Mouse (Mus musculus) thymus, postnatal 36 days (tissue): Measurements from ENCODE around the gene Sec1.

Experiments
- DNase-seq, 2 experiments: peaks; one replicate each; pipeline ENCODE4 v3.0.0; 2022; ENCODE audit warnings: mixed read lengths in 2 of 2

The Sec1 gene

GRCm38 (mm10) chr7:45693921-45694591 is at the start of gene Sec1:
Gene Sec1, minus strand, starts transcription at chr7:45694402.
- no peak for DNase-seq

GRCm38 (mm10) chr7:45742338-45742737 is 48.1 kb upstream of the Sec1 start:
- peak in 1 of 2 experiments; percentile 44 for DNase-seq

DNA sequence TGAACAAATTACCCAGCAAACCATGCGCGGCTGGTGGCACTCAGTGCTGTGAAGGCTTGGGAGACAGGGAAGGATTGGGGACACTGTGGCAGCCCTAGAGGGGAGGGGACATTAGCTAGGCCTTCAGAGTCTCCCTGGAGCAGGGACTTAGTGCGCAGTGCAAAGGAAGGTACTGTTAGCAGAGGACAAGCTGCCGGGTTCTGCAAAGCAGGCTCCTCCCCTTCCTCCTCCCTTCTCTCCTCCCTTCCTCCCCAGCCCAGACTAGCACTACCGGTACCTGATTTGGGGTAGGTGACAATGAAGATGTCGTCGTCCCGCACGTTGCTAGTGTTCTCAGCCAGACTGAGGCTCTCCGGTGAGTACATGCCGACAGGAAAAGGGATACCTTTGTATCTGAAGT is 47.6 kb upstream of the Sec1 start:
- peak; percentile 54 to 66 for DNase-seq

- no peak for DNase-seq
These were observed 47.1 kb upstream of the Sec1 start for GRCm38 (mm10) chr7:45741308-45741707.

DNA sequence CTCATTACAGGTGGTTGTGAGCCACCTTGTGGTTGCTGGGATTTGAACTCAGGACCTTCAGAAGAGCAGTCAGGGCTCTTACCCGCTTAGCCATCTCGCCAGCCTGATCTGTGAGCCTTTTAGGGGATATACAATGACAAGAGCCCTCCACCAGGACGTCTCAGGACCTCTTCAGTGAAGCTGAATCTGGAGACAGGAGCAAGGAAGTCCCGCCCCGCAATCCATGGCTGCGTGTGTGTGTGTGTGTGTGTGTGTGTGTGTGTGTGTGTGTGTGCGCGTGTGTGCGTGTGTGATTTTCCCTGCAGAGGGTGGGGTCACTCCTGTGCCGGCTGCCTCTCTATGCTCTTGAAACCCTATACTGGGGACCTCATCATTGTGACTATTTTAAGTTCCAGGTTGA is 45.6 kb upstream of the Sec1 start:
- DNase-seq: no peak

DNA sequence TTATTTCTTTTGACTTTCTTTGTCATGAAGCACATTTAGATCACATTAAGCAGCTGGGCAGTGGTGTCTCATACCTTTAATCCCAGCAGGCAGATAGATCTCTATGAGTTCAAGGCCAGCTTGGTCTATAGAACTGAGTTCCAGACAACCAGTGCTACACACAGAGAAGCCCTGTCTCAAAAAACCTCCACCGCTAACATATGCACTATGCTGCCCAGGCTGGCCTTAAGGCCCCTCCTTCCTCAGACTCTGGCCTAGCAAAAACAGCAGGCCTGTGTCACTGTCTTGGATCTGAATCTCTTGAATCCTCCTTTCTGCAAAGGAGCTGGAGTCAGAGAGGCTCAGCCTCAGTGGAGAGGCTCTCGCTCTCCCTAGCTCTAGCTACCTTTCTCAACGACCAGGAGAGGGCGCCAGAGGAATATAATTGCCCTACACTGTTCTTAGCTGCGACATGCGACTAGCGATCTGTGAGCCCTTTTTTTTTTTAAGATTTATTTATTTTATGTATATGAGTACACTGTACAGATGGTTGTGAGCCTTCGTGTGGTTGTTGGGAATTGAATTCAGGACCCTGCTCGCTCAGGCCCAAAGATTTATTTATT is 45.1 kb upstream of the Sec1 start:
- DNase-seq: peak; percentile 71 to 81

GRCm38 (mm10) chr7:45733477-45733876 is 39.3 kb upstream of the Sec1 start:
- DNase-seq: peak; percentile 80 to 87

DNA sequence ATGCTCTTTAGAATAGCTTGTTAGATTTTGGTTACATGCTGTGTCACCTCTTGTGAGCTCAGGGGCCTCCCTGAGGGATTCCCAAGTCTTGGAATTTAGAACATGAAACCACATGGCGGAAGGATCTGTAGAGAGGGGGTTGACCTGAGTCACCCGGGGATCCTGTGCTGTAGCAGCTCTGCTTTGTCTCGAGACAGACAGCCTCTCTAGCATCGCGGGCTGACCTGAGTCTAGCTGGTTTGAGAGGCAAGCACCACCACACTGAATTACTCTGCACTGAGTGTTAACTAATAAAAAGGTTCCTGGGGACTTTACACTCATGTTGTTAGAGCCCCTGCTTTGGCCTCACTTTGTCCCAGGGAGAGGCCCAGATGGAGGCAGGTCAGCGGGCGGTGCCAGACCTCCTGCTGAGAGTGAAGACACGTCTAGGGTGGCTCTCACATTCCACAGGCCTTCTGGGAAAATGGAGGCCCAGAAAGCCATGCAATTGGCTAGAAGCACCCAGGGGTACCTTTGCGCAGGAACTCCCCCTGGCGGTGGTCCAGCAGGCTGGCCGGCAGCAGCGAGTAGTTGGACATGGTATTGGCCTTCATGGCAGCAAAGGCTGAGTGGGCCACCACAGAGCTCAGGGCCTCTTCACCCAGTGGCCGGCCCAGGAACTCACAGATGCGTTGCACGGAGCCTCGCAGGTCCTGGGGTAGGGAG is 36.7 kb upstream of the Sec1 start:
- peak; percentile 62 to 65 for DNase-seq

- no peak for DNase-seq
These were observed 33.4 kb upstream of the Sec1 start for GRCm38 (mm10) chr7:45727625-45728024.

DNA sequence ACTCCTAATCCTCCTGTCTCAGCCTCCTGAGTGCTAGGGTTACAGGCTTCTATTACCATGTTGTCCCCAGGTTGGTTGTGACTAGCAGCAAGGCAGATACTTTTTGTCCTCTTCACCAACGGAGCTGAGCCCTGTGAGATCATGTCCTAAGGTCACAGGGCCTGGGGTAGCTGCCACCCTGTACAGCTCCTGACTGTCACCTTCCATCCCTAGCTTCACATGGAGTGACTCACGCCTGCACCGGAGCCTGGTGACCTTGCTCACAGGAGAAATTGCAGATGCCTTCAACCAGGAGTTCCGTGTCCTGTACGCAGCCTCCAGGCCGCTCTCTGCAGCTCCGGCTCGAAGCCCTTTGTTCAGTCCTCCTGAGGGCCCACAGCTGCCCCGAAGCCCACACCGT is 32.2 kb upstream of the Sec1 start:
- no peak for DNase-seq

- DNase-seq: no peak
These were observed 31.5 kb upstream of the Sec1 start, which contains the start of gene Spaca4 for GRCm38 (mm10) chr7:45725713-45726112. Gene Spaca4, minus strand, starts transcription at chr7:45725813.

DNA sequence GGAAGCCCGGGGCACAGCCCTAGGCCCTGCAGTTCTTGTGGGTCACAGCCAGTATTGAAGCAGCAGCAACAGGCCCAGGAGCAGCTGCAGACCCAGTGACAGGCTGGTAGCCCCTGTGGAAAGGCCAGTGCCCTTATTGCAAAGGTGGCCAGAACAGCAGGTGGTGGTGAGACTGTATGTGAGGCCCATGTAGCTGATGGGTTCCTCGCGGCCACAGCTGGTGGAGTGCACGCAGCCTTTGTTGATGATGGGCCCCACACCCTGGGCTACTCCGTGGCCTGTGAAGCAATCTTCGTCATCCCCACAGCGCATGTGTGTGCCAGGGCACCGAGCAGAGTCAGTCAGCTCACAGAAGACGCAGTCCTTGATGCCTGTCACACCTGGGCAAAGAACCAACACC is 30.9 kb upstream of the Sec1 start:
- DNase-seq: no peak

DNA sequence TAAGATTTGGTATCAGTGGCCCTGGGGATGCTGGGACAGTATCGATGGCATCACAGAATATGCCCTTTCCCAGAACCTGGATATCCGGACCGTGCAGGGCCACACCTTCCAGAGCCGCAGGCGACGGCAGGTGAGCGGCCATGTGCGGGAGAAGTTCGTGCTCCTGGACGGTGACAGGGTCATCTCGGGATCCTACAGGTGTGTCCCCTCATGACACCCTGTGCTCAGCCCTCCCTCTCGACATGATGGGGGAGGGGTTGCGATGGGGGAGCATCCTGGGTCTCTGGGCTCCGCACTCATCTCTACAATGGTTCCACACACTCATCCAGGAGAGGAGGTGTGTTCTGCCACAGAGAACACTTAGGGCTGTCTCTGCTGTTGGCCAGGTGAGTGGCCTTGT is 29.6 kb upstream of the Sec1 start:
- no peak for DNase-seq

GRCm38 (mm10) chr7:45723301-45723700 is 29.1 kb upstream of the Sec1 start:
- no peak for DNase-seq

GRCm38 (mm10) chr7:45722348-45722713 is 28.1 kb upstream of the Sec1 start:
- DNase-seq: no peak

- no peak for DNase-seq
These were observed 27.6 kb upstream of the Sec1 start for GRCm38 (mm10) chr7:45721642-45722347.

DNA sequence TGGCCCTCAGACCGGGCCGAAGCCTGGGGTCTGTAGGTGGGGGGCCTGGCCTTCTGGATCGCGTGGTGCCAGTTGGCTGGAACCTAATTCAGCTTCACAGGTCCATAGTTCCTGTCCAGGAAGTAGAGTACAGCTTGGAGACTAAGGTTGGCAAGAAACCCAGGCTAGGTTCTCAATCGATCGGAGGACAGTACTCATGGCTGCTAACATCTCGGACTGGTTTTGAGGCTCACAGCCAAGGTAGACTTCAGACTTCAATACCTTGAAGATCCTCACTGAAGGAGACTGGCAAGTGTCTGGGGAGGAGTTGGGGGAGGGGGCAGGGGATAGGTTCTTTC is 27.0 kb upstream of the Sec1 start:
- DNase-seq: no peak

DNA sequence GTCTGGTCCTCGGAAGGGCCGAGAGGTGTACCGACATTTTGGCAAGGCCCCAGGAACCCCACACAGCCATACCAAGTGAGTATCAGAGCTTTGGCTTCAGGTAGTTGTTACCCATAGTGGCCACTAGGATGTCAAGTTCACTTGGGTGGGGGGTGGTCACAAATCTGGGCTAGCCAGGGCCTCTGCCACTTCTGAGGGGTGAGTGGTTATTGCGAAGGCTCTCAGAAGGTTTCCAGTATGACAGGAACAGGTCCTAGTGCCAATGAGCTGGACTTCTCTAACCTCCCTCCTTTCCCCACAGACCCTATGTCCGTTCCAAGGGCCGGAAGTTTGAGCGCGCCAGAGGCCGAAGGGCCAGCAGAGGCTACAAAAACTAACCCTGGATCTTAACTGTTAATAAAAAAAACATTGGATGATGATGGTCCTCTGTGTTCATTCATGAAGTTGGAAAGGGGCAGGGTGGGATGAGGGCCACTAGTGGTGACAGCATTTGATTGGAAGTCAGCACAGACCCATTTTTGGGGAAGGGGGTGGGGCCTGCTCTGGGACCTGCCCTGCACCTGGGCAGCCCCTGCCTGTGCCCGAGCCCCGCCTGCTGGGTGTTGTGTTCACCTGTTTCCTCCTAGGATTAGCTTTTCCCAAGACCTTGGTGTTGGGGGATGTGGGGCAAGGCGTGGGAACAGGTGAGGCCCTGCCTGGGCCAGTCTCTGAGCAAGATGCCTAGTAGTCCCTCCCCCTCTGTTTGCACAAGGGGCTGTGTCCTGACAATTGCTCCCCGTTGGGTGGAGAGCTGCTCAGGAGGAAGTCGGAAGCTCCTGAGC is 26.4 kb upstream of the Sec1 start, which contains the start of gene Fam83e:
Fam83e (plus strand) TSS at position 800 of the 821 bp plus-strand sequence.
- DNase-seq: no peak

DNA sequence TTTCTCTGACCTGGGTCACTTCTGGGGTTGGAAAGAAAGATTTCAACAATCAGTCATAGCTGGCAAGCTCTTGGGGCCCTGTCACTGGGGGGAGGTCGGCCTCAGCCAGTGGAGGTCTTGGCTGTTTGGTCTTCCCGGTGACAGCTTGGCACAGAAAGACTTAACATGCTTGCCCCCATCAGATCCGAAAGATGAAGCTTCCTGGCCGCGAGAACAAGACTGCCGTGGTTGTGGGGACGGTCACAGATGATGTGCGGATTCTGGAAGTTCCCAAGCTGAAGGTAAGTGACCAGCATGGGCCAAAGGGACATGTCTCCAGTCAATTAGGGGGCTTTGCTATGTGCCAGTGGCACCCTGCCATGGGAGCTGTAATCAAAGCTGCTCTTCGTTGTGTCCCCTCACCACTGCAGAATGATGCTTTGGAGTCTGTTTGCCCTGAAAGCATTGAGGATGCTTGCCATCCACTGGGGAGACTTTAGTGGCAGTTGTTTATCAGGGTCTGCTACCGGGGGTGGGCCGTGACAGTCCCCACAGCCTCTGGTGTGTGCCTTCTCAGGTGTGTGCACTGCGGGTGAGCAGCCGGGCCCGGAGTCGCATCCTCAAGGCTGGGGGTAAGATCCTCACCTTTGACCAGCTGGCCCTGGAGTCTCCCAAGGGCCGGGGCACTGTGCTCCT is 25.7 kb upstream of the Sec1 start:
- no peak for DNase-seq

- peak in 1 of 2 experiments; percentile 3 for DNase-seq
These were observed 25.0 kb upstream of the Sec1 start for GRCm38 (mm10) chr7:45719180-45719579.

GRCm38 (mm10) chr7:45718331-45718730 is 24.1 kb upstream of the Sec1 start:
- DNase-seq: no peak

GRCm38 (mm10) chr7:45717918-45718297 is 23.7 kb upstream of the Sec1 start, which contains the start of gene Sphk2:
Gene Sphk2, minus strand, starts transcription at chr7:45718002.
- peak; percentile 97 to 98 for DNase-seq
